Mouse (Mus musculus): Measurements from ENCODE around the gene Ppwd1.
A peak's percentile ranks its signal among the peaks of the same experiment; 100 is the strongest.
"Not testable (repeated sequence)": the region's sequence is repeated elsewhere in the genome, so short reads cannot be mapped to it uniquely, and the experiment has no call there.

The Ppwd1 gene

DNA sequence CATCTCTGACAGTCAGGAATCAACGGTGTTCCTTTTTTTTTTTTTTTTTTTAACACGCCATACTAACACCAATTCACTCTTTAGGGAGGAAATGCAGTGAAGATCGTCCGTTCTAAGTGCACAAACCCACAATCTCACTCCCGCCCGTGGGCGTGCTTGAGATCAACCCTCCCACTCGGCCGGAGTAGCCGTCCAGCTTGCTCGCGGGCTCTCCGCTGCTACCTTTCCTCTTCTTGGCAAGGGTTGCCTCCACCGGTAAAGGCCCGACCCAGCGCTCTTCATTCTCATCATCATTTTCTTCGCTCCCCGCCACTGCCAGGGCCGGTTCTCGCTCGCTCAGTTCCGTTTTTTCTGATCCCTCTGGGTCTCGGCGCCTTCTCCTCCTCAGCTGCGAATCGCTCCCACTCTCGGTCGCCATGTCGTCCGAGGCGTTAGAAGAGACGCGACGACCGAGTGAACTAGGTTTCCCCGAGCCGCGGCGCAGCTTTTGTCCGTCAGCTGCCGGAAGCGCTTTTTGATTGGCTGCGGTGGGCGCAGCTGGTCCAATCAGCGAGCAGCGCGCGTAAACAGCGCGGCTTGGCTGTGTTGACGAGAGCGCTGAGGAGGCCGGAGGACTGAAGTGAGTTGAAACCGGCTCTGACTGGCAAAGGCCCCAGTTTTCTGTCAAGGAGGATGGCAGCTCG is at the start of gene Ppwd1, which contains the start of gene Cenpk:
Gene Ppwd1, minus strand, starts transcription at position 460 of the 683 bp plus-strand sequence.
Gene Cenpk, plus strand, starts transcription at position 228 of the 683 bp plus-strand sequence.
- peak; percentile 92 for DNase-seq (ENCODE audit: low spot score)

- DNase-seq (ENCODE audit: low spot score): no peak
These were observed 30.4 kb upstream of the Ppwd1 start for GRCm38 (mm10) chr13:104258997-104259396.

DNA sequence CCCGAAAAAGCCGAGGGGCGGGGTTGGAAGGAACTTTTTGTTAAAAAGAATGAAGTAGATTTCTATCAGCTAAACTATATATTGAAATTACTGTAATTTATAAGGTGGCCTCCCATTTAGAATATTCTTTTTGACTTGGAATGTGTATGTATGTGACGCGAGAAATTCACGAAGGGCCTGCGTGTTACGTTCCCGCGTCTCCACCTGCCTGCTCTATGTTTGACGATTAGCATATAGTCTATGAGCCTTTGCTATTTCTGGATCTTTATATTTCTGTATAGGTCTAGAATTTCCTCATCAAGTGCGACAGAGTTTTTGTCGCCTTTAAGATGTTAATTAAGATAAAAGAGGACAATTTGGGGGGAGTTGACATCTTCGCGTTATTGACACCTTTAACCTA is 538 bp upstream of the Ppwd1 start:
- DNase-seq (ENCODE audit: low spot score): no peak

- no peak for DNase-seq (ENCODE audit: low spot score)
These were observed 1.2 kb downstream of the Ppwd1 start for GRCm38 (mm10) chr13:104227478-104227877.

DNA sequence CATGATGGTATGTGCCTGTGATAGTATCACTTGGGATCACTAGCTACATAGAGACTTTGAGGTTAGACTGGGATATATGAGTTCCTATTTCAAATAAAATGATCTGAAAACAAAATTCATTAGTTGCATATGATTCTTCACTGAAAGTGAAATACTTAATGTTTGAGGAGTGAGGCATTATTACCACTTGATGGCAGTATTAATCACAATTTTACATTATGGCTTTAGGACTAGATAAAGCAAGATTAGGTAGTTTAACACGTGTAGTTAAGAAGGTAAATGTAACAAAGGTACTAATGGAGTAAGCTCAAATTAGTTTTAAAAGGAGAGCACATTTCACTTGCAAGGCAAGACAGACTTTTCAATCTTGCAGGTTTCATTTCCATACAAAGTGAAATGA is 24.3 kb downstream of the Ppwd1 start:
- DNase-seq (ENCODE audit: low spot score): no peak

DNA sequence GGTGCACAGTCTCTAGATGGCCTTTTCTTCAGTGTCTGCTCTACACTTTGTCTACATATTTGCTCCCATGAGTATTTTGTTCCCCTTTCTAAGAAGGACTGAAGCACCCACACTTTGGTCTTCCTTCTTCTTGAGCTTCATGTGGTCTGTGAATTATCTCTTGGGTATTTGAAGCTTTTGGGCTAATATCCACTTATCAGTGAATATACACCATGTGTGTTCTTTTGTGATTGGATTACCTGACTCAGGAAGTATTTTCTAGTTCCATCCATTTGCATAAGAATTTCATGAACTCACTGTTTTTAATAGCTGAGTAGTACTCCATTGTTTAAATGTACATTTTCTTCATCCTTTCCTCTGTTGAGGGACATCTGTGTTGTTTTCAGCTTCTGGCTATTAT is 32.8 kb downstream of the Ppwd1 start:
- DNase-seq (ENCODE audit: low spot score): not testable (repeated sequence)

GRCm38 (mm10) chr13:104187357-104187756 is 41.3 kb downstream of the Ppwd1 start:
- DNase-seq (ENCODE audit: low spot score): no peak

DNA sequence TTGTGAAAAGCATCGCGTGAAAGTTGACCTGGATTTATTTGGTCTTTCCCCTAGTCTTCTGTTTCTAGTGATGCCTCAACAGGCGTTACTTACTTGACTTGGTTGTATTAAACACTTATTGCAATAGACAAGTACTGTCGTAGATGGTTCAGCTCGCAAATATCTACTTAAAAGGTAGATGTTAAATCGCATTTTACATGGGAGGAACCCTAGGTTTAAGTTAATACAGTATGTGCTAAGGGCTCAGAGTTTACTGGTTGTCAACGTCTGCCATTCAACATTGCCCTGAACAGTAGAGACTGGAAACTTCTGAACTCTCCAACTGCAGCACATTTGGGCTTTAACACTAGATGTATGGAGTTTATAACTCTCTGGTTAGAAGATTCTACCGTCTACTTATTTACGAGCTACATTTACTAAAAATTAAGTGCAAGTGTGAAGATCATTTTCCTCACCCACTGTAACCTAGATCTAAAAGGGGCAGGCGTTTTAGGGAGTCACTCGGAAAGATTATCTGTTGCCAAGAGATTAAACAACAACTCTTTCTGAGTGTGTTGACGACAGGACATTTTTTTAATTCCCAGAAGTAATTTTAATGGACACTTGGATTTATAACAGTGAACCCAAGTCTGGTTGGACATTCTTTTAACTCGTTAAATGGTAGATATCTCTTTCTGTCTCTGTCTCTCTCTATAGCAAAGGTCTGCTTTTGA is 49.3 kb downstream of the Ppwd1 start:
- no peak for DNase-seq (ENCODE audit: low spot score)

DNA sequence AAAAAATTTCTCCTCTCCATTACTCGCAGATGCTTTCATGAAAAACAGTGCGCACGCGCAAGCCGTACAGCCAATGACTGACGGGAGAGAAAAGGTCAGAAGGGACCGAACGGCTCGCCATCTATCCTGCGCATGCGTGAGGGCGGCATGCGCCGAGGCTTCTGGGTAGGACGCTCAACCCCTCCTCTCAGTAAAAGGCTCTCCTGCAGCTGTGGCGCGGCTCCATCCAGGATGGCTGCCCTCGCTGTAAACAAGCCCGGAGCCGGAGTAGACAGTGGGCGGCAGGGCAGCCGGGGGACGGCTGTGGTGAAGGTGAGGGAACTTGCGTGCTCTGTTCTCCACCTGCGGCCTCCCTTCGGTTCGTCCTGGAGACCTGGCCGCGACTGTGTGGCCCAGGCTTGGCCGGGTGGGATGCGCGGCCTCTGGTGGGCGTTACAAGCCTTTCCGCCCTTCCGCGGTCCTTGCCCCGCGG is 50.0 kb downstream of the Ppwd1 start, which contains the start of gene Trim23:
Gene Trim23, plus strand, starts transcription at position 148 of the 472 bp plus-strand sequence.
- peak; percentile 85 for DNase-seq (ENCODE audit: low spot score)

- DNase-seq (ENCODE audit: low spot score): peak; percentile 16
These were observed 50.6 kb downstream of the Ppwd1 start, which contains the start of gene Trappc13 for GRCm38 (mm10) chr13:104177796-104178649. Gene Trappc13, minus strand, starts transcription at chr13:104178469.

GRCm38 (mm10) chr13:104176874-104177273 is 51.8 kb downstream of the Ppwd1 start:
- no peak for DNase-seq (ENCODE audit: low spot score)

- no peak for DNase-seq (ENCODE audit: low spot score)
These were observed 56.1 kb downstream of the Ppwd1 start for GRCm38 (mm10) chr13:104172498-104172897.

DNA sequence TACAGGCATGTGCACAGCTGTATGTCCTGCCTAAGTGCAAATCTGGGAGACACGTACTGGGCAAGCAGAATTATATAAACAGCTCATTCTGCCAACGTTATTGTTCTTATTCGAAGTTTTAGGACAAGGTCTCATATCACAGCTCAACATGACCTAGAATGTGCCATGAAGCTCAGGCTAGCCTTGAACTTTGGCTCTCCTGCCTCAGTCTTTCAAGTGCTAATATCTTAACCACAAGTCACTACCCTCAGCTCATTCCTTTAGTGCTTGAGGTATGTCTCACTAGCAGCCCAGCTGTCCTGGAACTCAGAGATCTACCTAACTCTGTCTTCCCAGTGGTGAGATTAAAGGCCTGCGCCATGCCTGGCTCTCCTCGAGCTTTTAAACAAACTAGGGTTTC is 56.9 kb downstream of the Ppwd1 start:
- no peak for DNase-seq (ENCODE audit: low spot score)

- no peak for DNase-seq (ENCODE audit: low spot score)
These were observed 73.0 kb downstream of the Ppwd1 start for GRCm38 (mm10) chr13:104155686-104156085.

Data from ovary, postnatal 10 days (tissue).